Mouse (Mus musculus) embryonic stem cell, embryonic (primary cell): ENCODE data around the gene Fcgr1.

Experiments
- CTCF ChIA-PET, 4 experiments: fragments of 300-600 bp in 2 of 4; fragments of 350-600 bp in 2 of 4; sonication (Branson Sonifier 250); formaldehyde crosslinking; loops; one replicate each; lab custom pipeline; 2022; ENCODE audit warnings: inconsistent platforms in 2 of 4; lab: Charles Lee
- POLR2A ChIA-PET, 4 experiments: fragments of 300-600 bp in 2 of 4; fragments of 350-600 bp in 2 of 4; sonication (Branson Sonifier 250); formaldehyde crosslinking; loops; one replicate each; lab custom pipeline; 2022; ENCODE audit warnings: antibody characterized with exemption in 4 of 4, inconsistent platforms in 1 of 4; lab: Charles Lee

The Fcgr1 gene

DNA sequence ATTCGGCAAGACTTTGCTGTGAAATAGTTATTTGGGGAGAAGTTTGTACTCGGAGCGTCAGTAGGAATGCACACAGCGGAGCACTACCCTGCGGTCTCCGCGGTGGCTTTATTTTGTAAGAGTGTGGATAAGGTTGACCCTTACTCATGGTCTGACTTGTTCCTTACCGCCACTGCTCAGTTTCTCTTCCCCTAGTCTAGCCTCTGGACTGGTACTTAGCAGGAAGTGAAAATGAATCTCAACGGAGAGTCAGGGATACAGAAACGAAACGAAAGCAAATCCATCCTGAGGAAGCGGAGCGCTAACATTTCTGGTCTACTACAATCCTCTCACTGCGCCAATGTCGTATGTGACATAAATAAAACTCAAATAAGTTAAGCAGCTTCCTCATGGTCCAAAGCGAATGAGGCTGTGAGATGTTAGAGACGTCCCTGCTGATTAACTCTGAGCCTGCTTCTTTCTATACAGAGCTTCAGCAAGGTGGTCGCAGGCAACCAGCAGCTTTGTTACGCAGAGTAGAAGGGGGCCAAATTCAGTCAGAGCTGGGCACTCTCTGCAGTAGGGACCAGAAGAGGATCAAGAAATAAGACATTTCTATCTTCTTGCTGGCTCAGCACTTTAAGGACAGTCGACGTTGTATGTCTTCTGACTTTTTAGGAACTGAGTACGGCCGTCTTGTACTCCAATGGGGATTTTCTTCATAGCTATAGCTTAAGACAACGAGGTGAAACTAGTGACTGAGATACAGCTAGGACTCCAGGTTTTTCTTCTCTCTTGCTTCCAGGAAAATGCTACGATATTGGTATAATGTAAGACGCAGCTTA lies 7.1 kb upstream of the Fcgr1 start:
- ChIA-PET POLR2A (interaction anchor here in 3 of 4 experiments (0.6 to 2.7 kb wide), 14 partner anchors 8 to 419 kb away, joined by 3 to 16 read pairs (median 3); partner anchors contain the start of genes Hist2h2bb (in 2 of the 3), Ciart (in 1 of the 3), Hist2h3b (in 1 of the 3) and Polr3gl (in 1 of the 3)), CTCF (interaction anchor here in 3 of 4 experiments (0.6 to 2.2 kb wide), 6 partner anchors 13 to 1182 kb away, joined by 3 to 8 read pairs (median 3); no protein-coding TSS in a partner anchor)

DNA sequence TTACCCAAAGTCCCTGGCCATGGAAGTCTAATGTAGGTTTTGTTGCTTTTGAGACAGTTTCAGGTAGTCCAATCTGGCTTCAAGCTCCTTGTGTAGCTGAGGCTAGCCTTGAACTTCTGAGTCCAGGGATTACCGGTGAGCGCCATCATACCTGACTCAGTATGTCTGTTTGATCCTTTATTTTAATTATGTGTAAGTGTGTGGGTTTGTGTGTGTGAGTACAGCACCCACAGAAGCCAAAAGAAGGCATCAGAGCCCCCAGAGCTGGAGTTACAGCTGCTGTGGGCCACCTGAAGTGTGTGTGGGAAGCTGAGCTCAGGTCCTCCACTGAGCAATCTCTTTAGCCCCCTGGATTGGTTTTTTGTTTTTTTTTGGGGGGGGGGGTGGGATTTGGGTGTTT lies 5.8 kb upstream of the Fcgr1 start:
- POLR2A ChIA-PET, result interaction anchor here in 3 of 4 experiments (0.6 to 2.7 kb wide), 5 partner anchors 10 to 115 kb away, joined by 3 to 16 read pairs (median 4); partner anchors contain the start of genes Hist2h2bb (in 1 of the 3) and Hist2h3b (in 1 of the 3)

DNA sequence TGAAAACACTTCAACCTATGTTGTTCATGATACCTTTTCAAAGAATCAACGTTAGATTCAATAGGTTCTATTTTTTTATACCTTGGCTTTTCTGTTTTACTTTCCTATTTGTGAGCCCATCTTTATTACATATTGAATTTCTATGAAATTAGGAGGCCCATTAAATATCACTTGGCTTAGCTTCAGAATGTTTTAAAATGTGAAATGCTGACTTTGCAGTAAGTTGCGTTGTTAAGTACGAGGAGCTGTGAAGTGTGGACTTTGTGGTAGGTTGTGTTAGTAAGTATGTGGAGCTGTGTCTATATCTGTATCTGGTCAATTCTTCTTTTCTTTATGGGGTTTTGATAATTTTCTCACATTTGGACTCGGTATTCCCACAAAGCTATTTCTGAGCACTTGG lies 4.6 kb upstream of the Fcgr1 start:
- CTCF ChIA-PET, result interaction anchor here in 1 of 4 experiments (0.8 kb wide), 1 partner anchor 20 kb away, joined by 3 read pairs; no protein-coding TSS in a partner anchor
- POLR2A ChIA-PET, result interaction anchor here in 2 of 4 experiments (0.9 to 2.1 kb wide), 3 partner anchors 15 to 29 kb away, joined by 3 to 7 read pairs (median 3); no protein-coding TSS in a partner anchor

More for the DNA sequence above, 5.8 kb upstream of the Fcgr1 start:
- CTCF ChIA-PET, result interaction anchor here in 2 of 4 experiments (0.6 to 1.2 kb wide), 3 partner anchors 22 to 696 kb away, joined by 3 to 4 read pairs (median 3); no protein-coding TSS in a partner anchor

DNA sequence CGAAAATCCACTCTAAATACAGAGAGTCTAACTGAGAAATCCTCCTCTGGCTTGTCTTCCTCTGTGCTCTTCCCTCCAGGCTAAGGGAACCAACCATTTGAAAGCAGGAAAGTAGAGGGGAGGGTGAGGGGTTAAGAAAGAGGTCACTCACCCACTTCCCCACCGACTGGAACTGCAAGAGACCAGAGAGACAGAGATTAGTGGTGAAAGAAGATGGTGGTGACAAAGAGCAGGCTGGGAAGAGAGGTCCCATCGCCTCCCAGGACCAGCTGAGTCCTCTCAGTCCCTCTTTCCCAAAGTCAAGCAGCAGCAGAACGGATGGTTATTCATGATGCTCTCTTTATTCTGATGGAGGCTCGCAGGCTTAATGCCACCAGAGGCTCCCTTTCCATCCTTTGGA lies 401 bp downstream of the Fcgr1 start:
- ChIA-PET POLR2A (interaction anchor here in 2 of 4 experiments (0.6 to 1.6 kb wide), 4 partner anchors 8 to 43 kb away, joined by 3 to 7 read pairs (median 4); partner anchors contain the start of gene Hist2h2bb (in 1 of the 2)), CTCF (interaction anchor here in 2 of 4 experiments (0.9 to 1.5 kb wide), 2 partner anchors 9 to 15 kb away, joined by 3 to 4 read pairs; no protein-coding TSS in a partner anchor)

DNA sequence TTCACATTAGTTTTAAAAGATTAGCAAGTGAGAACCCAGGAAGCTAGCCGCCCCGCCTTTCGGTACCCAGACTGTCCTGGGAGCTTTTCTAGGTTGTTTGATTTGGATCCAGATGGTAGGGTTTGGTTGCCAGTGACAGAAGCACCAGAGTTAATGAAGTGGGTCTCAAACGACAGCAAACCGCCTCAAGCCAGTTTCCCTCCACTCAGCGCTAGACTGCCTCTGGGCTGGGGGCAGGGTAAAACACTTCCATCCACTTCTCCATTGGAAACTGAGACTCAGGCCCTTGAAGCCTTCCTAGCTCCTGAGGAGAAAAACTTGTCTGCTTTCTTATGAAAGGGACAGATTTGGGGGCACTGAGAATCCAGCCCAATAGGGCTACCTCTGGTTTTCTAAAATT lies 1.1 kb downstream of the Fcgr1 start:
- CTCF ChIA-PET, result interaction anchor here in 1 of 4 experiments (1.1 kb wide), 1 partner anchor 15 kb away, joined by 5 read pairs; no protein-coding TSS in a partner anchor

DNA sequence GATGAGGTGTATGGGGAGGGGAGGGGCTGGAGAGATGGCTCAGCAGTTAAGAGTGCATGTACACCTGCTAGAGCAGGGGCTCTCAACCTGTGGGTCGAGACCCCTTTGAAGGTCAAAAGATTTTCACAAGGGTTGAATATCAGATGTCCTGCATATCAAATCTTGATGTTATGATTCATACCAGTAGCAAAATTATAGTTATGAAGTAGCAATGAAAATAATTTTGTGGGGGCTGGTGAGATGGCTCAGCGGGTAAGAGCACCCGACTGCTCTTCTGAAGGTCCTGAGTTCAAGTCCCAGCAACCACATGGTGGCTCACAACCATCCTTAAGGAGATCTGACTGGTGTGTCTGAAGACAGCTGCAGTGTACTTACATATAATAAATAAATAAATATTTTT lies 3.0 kb downstream of the Fcgr1 start:
- ChIA-PET POLR2A (interaction anchor here in 3 of 4 experiments (1.0 to 1.6 kb wide), 7 partner anchors 13 to 36 kb away, joined by 3 to 7 read pairs (median 4); partner anchors contain the start of genes Hist2h2bb (in 3 of the 3) and Hist2h4 (in 1 of the 3)), CTCF (interaction anchor here in 2 of 4 experiments (0.6 kb wide), 2 partner anchors 13 to 415 kb away, joined by 3 to 4 read pairs; no protein-coding TSS in a partner anchor)

More for the DNA sequence above, 1.1 kb downstream of the Fcgr1 start:
- POLR2A ChIA-PET, result interaction anchor here in 2 of 4 experiments (0.7 to 1.6 kb wide), 4 partner anchors 9 to 31 kb away, joined by 3 to 7 read pairs (median 3); partner anchors contain the start of gene Hist2h2bb (in 1 of the 2)

DNA sequence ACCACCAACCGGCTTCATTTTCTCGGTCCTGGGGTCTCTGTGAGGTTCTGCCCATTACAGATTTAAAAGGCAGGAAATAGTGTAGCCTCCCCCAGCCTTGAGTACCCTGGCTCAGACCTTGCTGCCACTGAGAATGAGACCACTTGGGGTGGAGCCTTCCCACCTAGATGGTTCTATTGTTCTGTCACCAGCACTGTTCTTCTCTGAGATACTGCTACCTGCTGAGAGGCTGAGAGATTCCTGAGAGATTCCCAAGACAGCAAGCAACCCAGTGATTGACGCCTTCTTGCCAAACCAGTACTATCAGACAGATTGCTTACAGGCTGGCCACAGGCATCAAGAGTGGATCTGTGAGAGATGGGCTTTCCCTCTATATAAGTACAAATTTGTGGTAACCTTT lies 4.6 kb downstream of the Fcgr1 start:
- CTCF ChIA-PET, result interaction anchor here in 2 of 4 experiments (0.7 to 2.3 kb wide), 3 partner anchors 11 to 125 kb away, joined by 3 to 7 read pairs (median 3); no protein-coding TSS in a partner anchor
- POLR2A ChIA-PET, result interaction anchor here in 3 of 4 experiments (0.7 to 10.0 kb wide), 12 partner anchors 11 to 194 kb away, joined by 3 to 59 read pairs (median 3); partner anchors contain the start of genes Hist2h2bb (in 2 of the 3), Hist2h3b (in 1 of the 3) and Hist2h4 (in 1 of the 3)

DNA sequence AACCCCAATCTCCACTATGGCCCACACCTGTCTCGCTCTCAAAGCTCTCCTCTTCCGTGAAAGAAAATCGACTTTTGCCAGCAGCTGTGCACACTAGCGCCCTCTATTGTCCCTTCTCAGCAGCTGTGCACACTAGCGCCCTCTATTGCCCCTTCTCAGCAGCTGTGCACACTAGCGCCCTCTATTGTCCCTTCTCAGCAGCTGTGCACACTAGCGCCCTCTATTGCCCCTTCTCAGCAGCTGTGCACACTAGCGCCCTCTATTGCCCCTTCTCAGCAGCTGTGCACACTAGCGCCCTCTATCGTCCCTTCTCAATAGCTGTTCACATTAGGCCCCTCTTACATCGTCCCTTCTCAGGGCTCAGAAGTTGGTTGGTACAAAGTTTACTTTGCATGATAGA lies 6.4 kb downstream of the Fcgr1 start:
- POLR2A ChIA-PET, result interaction anchor here in 3 of 4 experiments (0.5 to 10.0 kb wide), 13 partner anchors 9 to 53 kb away, joined by 3 to 59 read pairs (median 5); partner anchors contain the start of genes Hist2h2bb (in 2 of the 3) and Hist2h3b (in 1 of the 3)
- CTCF ChIA-PET, result interaction anchor here (0.5 to 3.5 kb wide), 19 partner anchors 9 to 406 kb away, joined by 3 to 28 read pairs (median 4); partner anchors contain the start of genes Hist2h2bb (in 1 of the 4) and Hist2h4 (in 1 of the 4)

DNA sequence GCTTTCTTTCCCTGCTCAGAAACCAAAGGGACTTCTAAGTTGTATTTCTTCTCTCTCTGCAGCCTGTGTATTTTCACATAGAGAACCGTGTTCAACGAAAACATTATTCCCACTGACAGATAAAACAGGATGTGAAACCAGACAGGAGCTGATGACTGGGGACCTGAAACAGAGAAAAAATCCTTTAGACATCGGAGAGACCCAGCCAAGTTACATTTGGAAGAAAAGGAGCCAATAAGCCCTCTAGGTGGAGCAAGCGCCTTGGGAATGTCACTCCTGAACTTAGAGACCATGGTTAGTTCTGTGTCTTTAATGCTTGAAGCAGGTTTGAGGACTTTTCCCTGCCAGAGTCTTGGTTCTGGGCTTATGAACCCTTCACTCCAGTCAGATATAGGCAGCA lies 9.3 kb downstream of the Fcgr1 start:
- POLR2A ChIA-PET, result interaction anchor here in 3 of 4 experiments (0.7 to 10.0 kb wide), 20 partner anchors 11 to 219 kb away, joined by 3 to 59 read pairs (median 5); partner anchors contain the start of genes Hist2h2bb (in 2 of the 3), Hist2h3b (in 2 of the 3), Bola1 (in 1 of the 3) and Hist2h2ab (in 1 of the 3)
- CTCF ChIA-PET, result interaction anchor here in 2 of 4 experiments (0.6 to 1.6 kb wide), 4 partner anchors 9 to 209 kb away, joined by 3 to 4 read pairs (median 3); partner anchors contain the start of gene Fcgr1 (in 1 of the 2)

DNA sequence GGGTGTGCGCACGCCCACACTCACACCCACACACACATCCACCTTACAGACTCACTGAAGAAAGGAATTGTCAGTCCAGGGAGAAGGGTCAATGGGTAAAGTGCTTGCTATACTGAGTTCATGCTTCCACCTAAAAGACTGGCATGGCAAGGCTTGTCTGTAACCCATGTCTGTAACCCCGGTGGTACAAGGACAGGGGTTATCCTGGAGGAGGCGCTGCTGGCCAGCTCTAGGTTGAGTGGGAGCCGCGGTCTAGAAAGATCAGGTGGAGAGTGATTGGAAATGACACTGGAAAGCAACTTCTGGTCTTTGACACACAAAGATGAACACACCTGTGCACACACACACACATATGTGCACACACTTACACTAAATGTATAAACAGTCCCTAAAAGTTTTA lies 13.1 kb downstream of the Fcgr1 start:
- CTCF ChIA-PET, result interaction anchor here in 3 of 4 experiments (0.6 to 1.8 kb wide), 5 partner anchors 133 to 222 kb away, joined by 4 to 13 read pairs (median 4); no protein-coding TSS in a partner anchor
- POLR2A ChIA-PET, result interaction anchor here in 3 of 4 experiments (0.7 to 10.0 kb wide), 9 partner anchors 11 to 252 kb away, joined by 3 to 59 read pairs (median 9); partner anchors contain the start of genes Hist2h2bb (in 3 of the 3) and Hist2h3b (in 2 of the 3)

DNA sequence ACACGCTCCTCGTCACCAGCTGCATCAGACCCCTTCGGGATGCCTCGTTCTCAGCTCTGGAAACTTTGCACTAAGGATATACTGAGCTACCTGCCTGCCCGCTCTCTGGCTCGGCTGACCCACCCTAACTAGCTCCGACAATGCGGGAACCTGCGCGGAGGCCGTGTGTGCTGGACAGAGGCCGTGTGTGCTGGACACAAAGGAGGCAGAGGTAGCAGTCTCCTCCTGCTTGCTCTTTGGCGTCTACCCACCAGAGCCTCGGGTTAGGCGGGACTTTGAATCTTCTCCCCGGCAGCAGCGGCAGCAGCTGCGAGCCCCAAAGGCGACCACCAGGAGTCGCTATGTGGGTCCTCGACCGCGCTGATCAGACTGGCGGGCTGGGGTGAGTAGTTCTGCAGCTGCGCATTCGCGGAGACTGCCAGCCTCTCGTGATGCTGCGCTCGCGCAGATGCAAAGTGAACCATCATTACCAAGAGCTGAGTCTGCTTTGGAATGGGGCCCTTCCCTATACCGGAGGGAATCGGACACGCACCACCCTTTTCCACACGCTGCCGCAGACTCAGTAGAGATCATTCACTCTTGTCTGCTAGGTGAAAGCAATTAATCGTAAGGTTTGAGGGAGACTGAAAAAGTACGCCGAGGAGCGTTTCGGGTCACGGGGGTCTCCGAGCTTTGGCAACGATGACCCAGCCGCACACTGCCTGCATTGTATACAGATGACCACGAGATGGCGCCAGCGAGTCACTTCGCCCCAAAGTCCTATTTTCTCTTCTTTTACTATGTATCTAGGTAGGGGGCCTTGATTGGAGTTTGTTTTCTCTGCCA lies 15.8 kb downstream of the Fcgr1 start:
- POLR2A ChIA-PET, result interaction anchor here (0.5 to 6.0 kb wide), 169 partner anchors 9 to 851 kb away, joined by 3 to 196 read pairs (median 5); partner anchors contain the start of genes Hist2h2bb (in 4 of the 4), Hist2h4 (in 4 of the 4), Hist2h2ac (in 3 of the 4) and Hist2h2be (in 3 of the 4)
- CTCF ChIA-PET, result interaction anchor here (0.5 to 2.5 kb wide), 160 partner anchors 8 to 429 kb away, joined by 3 to 55 read pairs (median 4); partner anchors contain the start of genes Hist2h2bb (in 4 of the 4), Hist2h3b (in 3 of the 4), Bola1 (in 2 of the 4) and Gm16253 (in 2 of the 4)

DNA sequence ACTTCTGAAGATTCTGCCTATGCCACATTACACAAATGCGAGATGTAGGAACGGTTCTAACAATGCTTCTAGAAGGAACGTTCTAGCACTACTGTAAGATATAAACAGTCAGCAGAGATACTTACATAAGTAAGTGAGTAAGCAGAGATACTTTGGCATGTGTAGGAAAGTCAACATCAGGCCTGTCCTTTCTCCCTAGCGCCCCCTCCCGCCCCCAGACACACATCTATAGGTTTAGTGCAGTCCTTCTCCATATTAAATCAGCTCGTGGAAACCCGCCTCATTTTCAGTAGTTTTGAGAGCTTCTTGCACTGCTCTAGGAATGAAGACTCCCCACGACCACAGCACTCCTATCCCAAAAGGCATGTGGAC lies 16.4 kb downstream of the Fcgr1 start:
- CTCF ChIA-PET, result interaction anchor here (0.6 to 2.5 kb wide), 147 partner anchors 8 to 424 kb away, joined by 3 to 55 read pairs (median 4); partner anchors contain the start of genes Hist2h2bb (in 4 of the 4), Hist2h3b (in 3 of the 4), Gm16253 (in 2 of the 4) and Hist2h4 (in 2 of the 4)
- POLR2A ChIA-PET, result interaction anchor here (0.5 to 6.0 kb wide), 154 partner anchors 8 to 850 kb away, joined by 3 to 196 read pairs (median 6); partner anchors contain the start of genes Hist2h2bb (in 4 of the 4), Hist2h4 (in 4 of the 4), Hist2h2ac (in 3 of the 4) and Hist2h2be (in 3 of the 4)

DNA sequence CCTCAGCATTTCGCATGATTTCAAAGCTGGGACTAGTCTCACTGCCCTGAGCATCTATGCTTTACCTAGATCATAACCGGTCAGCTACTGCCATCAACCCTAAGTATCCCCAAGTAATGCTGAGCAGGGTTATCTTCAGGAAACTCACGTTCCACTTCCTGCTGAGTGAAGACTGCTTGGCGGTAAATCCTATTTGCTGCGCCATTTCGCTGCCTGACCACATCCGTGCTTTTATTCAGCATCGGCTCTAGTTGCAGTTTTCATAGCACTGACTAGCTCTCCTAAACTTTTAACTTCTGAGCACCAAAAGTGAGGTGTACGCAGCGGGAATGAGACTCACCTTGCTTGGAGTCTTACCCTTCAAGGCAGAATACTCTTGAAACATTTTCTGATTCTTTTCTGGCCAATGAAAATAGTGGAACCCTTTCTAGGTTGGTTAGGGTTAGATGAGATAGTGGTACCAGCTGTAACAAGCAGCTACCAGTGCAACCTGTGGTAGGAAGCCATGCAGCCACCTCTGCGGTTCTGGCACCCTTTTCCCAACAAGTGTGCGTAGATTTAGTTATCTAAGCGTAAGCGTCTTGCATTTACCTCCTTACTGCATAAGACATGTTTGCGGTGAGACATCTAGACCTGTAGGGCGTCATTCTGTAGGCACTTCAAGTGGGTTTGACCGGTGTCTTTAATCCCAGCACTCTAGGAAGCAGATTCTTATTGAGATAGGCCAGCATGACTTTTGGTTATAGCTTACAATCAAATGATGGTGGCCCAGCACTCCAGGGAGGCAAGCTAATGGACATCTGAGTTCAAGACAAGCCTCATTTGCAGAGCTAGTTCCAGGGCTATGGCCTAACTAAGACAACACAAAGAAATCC lies 19.9 kb downstream of the Fcgr1 start:
- POLR2A ChIA-PET, result interaction anchor here (0.5 to 6.0 kb wide), 55 partner anchors 9 to 653 kb away, joined by 3 to 92 read pairs (median 4); partner anchors contain the start of genes Hist2h4 (in 3 of the 4), Bola1 (in 2 of the 4), Hist2h2aa1 (in 2 of the 4) and Hist2h2ab (in 2 of the 4)

More for the DNA sequence above, 19.9 kb downstream of the Fcgr1 start:
- CTCF ChIA-PET, result no interaction called here
